Mouse (Mus musculus): ENCODE data around the gene Vapa.

GRCm38 (mm10) chr17:65597857-65598486, 15.4 kb downstream of the Vapa start:
- TF ChIP-seq EP300 (IDR thresholded peaks at IDR 0.05; ENCODE audit: low read length) (no peak), POLR2A (IDR thresholded peaks at IDR 0.05; ENCODE audit: low read depth, low read length) (no peak)

All from CH12.LX (cell line).